Mouse (Mus musculus) right cerebral cortex, adult 2 months (tissue): ENCODE measurements around the gene Magea10.

ENCODE experiments used
- DNase-seq, 2 experiments: peaks; one replicate each; pipeline ENCODE4 v3.0.0; 2021 to 2022; ENCODE audit warnings: low spot score in 2 of 2

Magea10 gene

DNA sequence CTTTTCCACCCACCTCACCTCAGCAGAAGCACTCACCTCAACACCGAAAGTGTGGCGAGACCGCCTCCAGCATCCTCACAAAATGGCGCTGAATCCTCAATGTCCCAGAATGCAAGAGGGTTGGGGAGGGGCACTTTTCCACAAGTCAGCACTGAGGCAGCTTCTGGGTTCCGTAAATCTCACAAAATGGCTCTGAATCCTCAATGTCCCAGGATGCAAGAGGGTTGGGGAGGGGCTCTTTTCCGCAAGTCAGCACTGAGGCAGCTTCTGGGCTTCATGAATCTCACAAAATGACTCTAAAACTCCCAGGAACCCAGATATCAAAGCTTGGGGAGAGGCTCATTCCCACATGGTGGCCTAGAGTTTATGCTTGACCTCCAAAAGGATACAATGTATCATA, at the start of gene Magea10:
Gene Magea10 (minus strand): TSS at position 101 of the 400 bp plus-strand sequence.
- no peak for DNase-seq

DNA sequence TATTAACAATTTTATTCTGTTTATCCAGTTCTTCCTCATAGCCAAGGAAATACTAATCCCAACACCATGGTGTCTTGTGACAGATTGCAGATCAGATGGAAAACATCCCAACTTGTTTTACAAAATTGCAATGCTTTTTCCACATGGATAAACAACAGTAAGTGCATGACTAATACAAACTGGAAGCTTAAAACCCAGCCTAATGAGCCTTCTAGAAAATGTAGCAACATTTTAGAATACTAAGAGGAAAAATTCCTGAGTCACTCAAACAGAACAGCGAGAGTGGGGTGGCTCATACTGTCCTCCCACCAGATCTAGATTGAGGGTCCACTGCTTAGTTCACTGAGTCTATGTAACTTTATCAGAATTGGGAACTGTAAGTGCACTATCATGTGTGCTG, 4.7 kb downstream of the Magea10 start:
- DNase-seq: no peak
